Mouse (Mus musculus) liver, embryonic 11.5 days (tissue): Measurements from ENCODE around the gene Peli3. TPM values are rescaled to one million over a fixed set of nuclear protein-coding genes. Genes with fewer than 3 reads are reported as not detected.

Source experiments
- ATAC-seq: fragments of 200-750 bp; cut with Nextera tagmentation; replicated peaks from 2 replicates; pipeline ENCODE4 v1.8.0; 2017; ENCODE audit warnings: moderate number of reproducible peaks, mild to moderate bottlenecking, moderate TSS enrichment, moderate library complexity; ENCODE audit not compliant: low FRiP score
- DNase-seq: peaks from one replicate; pipeline ENCODE4 v3.0.0-alpha.2; 2017; ENCODE audit warnings: low spot score
- H3K27ac ChIP-seq: fragments of 300-500 bp; sonication (generic); 2 replicates; pipeline ENCODE4 v1.5.1; 2014; ENCODE audit warnings: mild to moderate bottlenecking, low read depth, low read length, control low read depth
- H3K27me3 ChIP-seq: fragments of 300-500 bp; sonication (generic); replicated peaks from 2 replicates; pipeline ENCODE4 v1.6.1; 2014; ENCODE audit warnings: low read length, mixed read lengths; ENCODE audit not compliant: control insufficient read depth, insufficient read depth
- H3K36me3 ChIP-seq: fragments of 300-500 bp; sonication (generic); 2 replicates; pipeline ENCODE4 v1.6.1; 2014; ENCODE audit warnings: mild to moderate bottlenecking, low read length, moderate library complexity, mixed read lengths; ENCODE audit not compliant: control insufficient read depth, insufficient read depth
- H3K4me1 ChIP-seq: fragments of 300-500 bp; sonication (generic); replicated peaks from 2 replicates; pipeline ENCODE4 v1.6.1; 2014; ENCODE audit warnings: low read length, mixed read lengths; ENCODE audit not compliant: control insufficient read depth, insufficient read depth
- H3K4me2 ChIP-seq: fragments of 300-500 bp; sonication (generic); 2 replicates; pipeline ENCODE4 v1.6.1; 2014; ENCODE audit warnings: mild to moderate bottlenecking, control low read depth, moderate library complexity
- H3K4me3 ChIP-seq: fragments of 300-500 bp; sonication (generic); 2 replicates; pipeline ENCODE4 v1.5.1; 2014; ENCODE audit warnings: low read depth, low read length, control low read depth
- H3K9ac ChIP-seq: fragments of 300-500 bp; sonication (generic); 2 replicates; pipeline ENCODE4 v1.6.1; 2014; ENCODE audit warnings: low read depth, low read length, control low read depth
- H3K9me3 ChIP-seq: fragments of 300-500 bp; sonication (generic); 2 replicates; pipeline ENCODE4 v1.6.1; 2016; ENCODE audit warnings: low read length, inconsistent platforms, mixed read lengths; ENCODE audit not compliant: control insufficient read depth
- WGBS: fragments of 180-500 bp; shearing (Covaris S2); extraction: QIAGEN DNeasy Blood & Tissue Kit; methylation state at CpG from one replicate; pipeline ENCODE4 v1.1.7; 2014; 5-methylcytosine and 5-hydroxymethylcytosine counted together
- polyA plus RNA-seq: library from polyadenylated mRNA; unstranded; fragments of >200 nt; fragmentation: Nextera tagmentation; extraction: Ambion mirVana; gene quantifications from 2 replicates; pipeline ENCODE4 v1.2.1, GENCODE M21; 2014

The Peli3 gene
- polyA plus RNA-seq, 1 experiment from 2014 or later = 0.34 TPM

- Histone ChIP-seq H3K27ac (no peak overlapping the region), H3K27me3 (no peaks in the 10 kb centered on the region), H3K4me3 (no peak overlapping the region), H3K9ac (no peak overlapping the region), H3K4me1 (peaks cover 12% of the 10 kb centered on the region), H3K36me3 (peaks cover 41% of the 10 kb centered on the region), H3K4me2 (no peak overlapping the region), H3K9me3 (no peaks in the 10 kb centered on the region)
- WGBS = 91% methylated on average over 11 of the region's 11 CpGs
- ATAC-seq = no peak
- DNase-seq = no peak
These were observed 17.6 kb downstream of the Peli3 start for GRCm38 (mm10) chr19:4925121-4925860.

- ATAC-seq = no peak
- H3K4me3 ChIP-seq = no peak overlapping the region
- H3K9me3 ChIP-seq = no peaks in the 10 kb centered on the region
- H3K9ac ChIP-seq = no peak overlapping the region
- H3K27me3 ChIP-seq = no peaks in the 10 kb centered on the region
- H3K27ac ChIP-seq = no peak overlapping the region
- H3K4me2 ChIP-seq = no peak overlapping the region
- WGBS = 82% methylated on average over 6 of the region's 6 CpGs
- DNase-seq = no peak
- H3K4me1 ChIP-seq = no peaks in the 10 kb centered on the region
- H3K36me3 ChIP-seq = peaks cover 55% of the 10 kb centered on the region
These were observed 23.3 kb downstream of the Peli3 start for GRCm38 (mm10) chr19:4919652-4920051.

GRCm38 (mm10) chr19:4916827-4917226 lies 26.1 kb downstream of the Peli3 start:
- no peaks in the 10 kb centered on the region for H3K27me3 ChIP-seq
- no peak for ATAC-seq
- no peak for DNase-seq
- H3K36me3 ChIP-seq = peaks cover 55% of the 10 kb centered on the region
- H3K4me2 ChIP-seq = no peak overlapping the region
- no peaks in the 10 kb centered on the region for H3K9me3 ChIP-seq
- H3K27ac ChIP-seq = no peak overlapping the region
- no peaks in the 10 kb centered on the region for H3K4me1 ChIP-seq
- no peak overlapping the region for H3K9ac ChIP-seq
- H3K4me3 ChIP-seq = no peak overlapping the region
- WGBS = 86% methylated on average over 10 of the region's 10 CpGs

GRCm38 (mm10) chr19:4915924-4916603 lies 26.9 kb downstream of the Peli3 start:
- 91% methylated on average over 15 of the region's 15 CpGs for WGBS

GRCm38 (mm10) chr19:4909376-4909775 lies 33.6 kb downstream of the Peli3 start:
- Histone ChIP-seq H3K9ac (no peak overlapping the region), H3K9me3 (no peaks in the 10 kb centered on the region), H3K36me3 (peaks cover 34% of the 10 kb centered on the region), H3K27me3 (no peaks in the 10 kb centered on the region), H3K27ac (no peak overlapping the region), H3K4me2 (no peak overlapping the region), H3K4me1 (no peaks in the 10 kb centered on the region), H3K4me3 (no peak overlapping the region)
- 88% methylated on average over 7 of the region's 7 CpGs for WGBS
- ATAC-seq (no peak), DNase-seq (no peak)

More at GRCm38 (mm10) chr19:4915924-4916603, 26.9 kb downstream of the Peli3 start:
- Histone ChIP-seq H3K27ac (no peak overlapping the region), H3K9ac (no peak overlapping the region), H3K4me3 (no peak overlapping the region), H3K4me1 (no peaks in the 10 kb centered on the region), H3K36me3 (peaks cover 50% of the 10 kb centered on the region), H3K4me2 (no peak overlapping the region), H3K27me3 (no peaks in the 10 kb centered on the region), H3K9me3 (no peaks in the 10 kb centered on the region)
- DNase-seq = no peak
- ATAC-seq = no peak

GRCm38 (mm10) chr19:4908107-4908506 lies 34.8 kb downstream of the Peli3 start:
- ATAC-seq (no peak), DNase-seq (no peak)
- WGBS = 79% methylated on average over 4 of the region's 4 CpGs
- no peak overlapping the region for H3K9ac ChIP-seq
- H3K4me1 ChIP-seq = no peaks in the 10 kb centered on the region
- no peak overlapping the region for H3K27ac ChIP-seq
- H3K36me3 ChIP-seq = peaks cover 23% of the 10 kb centered on the region
- no peak overlapping the region for H3K4me2 ChIP-seq
- H3K4me3 ChIP-seq = no peak overlapping the region
- H3K9me3 ChIP-seq = no peaks in the 10 kb centered on the region
- no peaks in the 10 kb centered on the region for H3K27me3 ChIP-seq

GRCm38 (mm10) chr19:4905979-4906794 lies 36.7 kb downstream of the Peli3 start, which contains the start of gene Bbs1:
TSS of gene Bbs1 (minus strand) at chr19:4906628.
- ATAC-seq (peak; percentile 61), DNase-seq (peak; percentile 74)
- Histone ChIP-seq H3K4me1 (no peaks in the 10 kb centered on the region), H3K27me3 (no peaks in the 10 kb centered on the region), H3K4me3 (peak within 1 kb of the TSS; percentile 73), H3K9me3 (no peaks in the 10 kb centered on the region), H3K9ac (peak within 1 kb of the TSS; percentile 53; the same call in 1 of the 2 replicates), H3K27ac (no peak within 1 kb of the TSS), H3K36me3 (peaks cover 18% of the 10 kb centered on the region), H3K4me2 (peak within 1 kb of the TSS; percentile 75)
- 10% methylated on average over 31 of the region's 31 CpGs for WGBS

- 46% methylated on average over 3 of the region's 3 CpGs for WGBS
- no peaks in the 10 kb centered on the region for H3K36me3 ChIP-seq
- no peak overlapping the region for H3K27ac ChIP-seq
- H3K4me3 ChIP-seq = no peak overlapping the region
- DNase-seq (no peak), ATAC-seq (no peak)
- no peak overlapping the region for H3K9ac ChIP-seq
- no peaks in the 10 kb centered on the region for H3K4me1 ChIP-seq
- H3K4me2 ChIP-seq = no peak overlapping the region
- no peaks in the 10 kb centered on the region for H3K9me3 ChIP-seq
- no peaks in the 10 kb centered on the region for H3K27me3 ChIP-seq
These were observed 43.0 kb downstream of the Peli3 start for GRCm38 (mm10) chr19:4899888-4900287.
